Mouse (Mus musculus): ENCODE measurements at regions not wholly inside any gene's neighbourhood (a gene's known extent, or its start where the extent isn't known, plus 50 kb on each side); places are given as distances from the start of the nearest gene placed in this dataset.

- H3K4me3 ChIP-seq, result no peak overlapping the region
- H3K4me1 ChIP-seq, result no peaks in the 10 kb centered on the region
- no peak for ATAC-seq (ENCODE audit: borderline replicate concordance, extremely low read depth, low FRiP score, low TSS enrichment)
- no peaks in the 10 kb centered on the region for H3K36me3 ChIP-seq
- H3K27me3 ChIP-seq, result no peaks in the 10 kb centered on the region
- 39% methylated on average over 4 of the region's 4 CpGs for WGBS
- no peak overlapping the region for H3K4me2 ChIP-seq
- no peak overlapping the region for H3K27ac ChIP-seq
- no peak overlapping the region for H3K9ac ChIP-seq
- no peaks in the 10 kb centered on the region for H3K9me3 ChIP-seq
These were observed 195.5 kb upstream of the Sp8 start for GRCm38 (mm10) chr12:118650483-118651160.

- Histone ChIP-seq H3K4me2 (no peak overlapping the region), H3K4me1 (no peaks in the 10 kb centered on the region), H3K9ac (no peak overlapping the region), H3K9me3 (no peaks in the 10 kb centered on the region), H3K36me3 (no peaks in the 10 kb centered on the region), H3K27ac (no peak overlapping the region), H3K27me3 (no peaks in the 10 kb centered on the region), H3K4me3 (no peak overlapping the region)
- no peak for ATAC-seq (ENCODE audit: borderline replicate concordance, extremely low read depth, low FRiP score, low TSS enrichment)
- WGBS, result 85% methylated on average over 3 of the region's 3 CpGs
These were observed 196.7 kb upstream of the Sp8 start for GRCm38 (mm10) chr12:118649323-118649973.

- H3K4me1 ChIP-seq, result no peaks in the 10 kb centered on the region
- no peaks in the 10 kb centered on the region for H3K36me3 ChIP-seq
These were observed 197.5 kb upstream of the Sp8 start for GRCm38 (mm10) chr12:118648673-118649072.

GRCm38 (mm10) chr12:118647270-118648042, 198.7 kb upstream of the Sp8 start:
- Histone ChIP-seq H3K4me1 (no peaks in the 10 kb centered on the region), H3K9ac (no peak overlapping the region), H3K36me3 (no peaks in the 10 kb centered on the region), H3K4me3 (no peak overlapping the region), H3K27me3 (no peaks in the 10 kb centered on the region), H3K27ac (no peak overlapping the region), H3K4me2 (no peak overlapping the region), H3K9me3 (no peaks in the 10 kb centered on the region)
- 51% methylated on average over 12 of the region's 12 CpGs for WGBS
- no peak for ATAC-seq (ENCODE audit: borderline replicate concordance, extremely low read depth, low FRiP score, low TSS enrichment)

More at GRCm38 (mm10) chr12:118648673-118649072, 197.5 kb upstream of the Sp8 start:
- Histone ChIP-seq H3K9me3 (no peaks in the 10 kb centered on the region), H3K4me2 (no peak overlapping the region), H3K27ac (no peak overlapping the region), H3K4me3 (no peak overlapping the region), H3K9ac (no peak overlapping the region), H3K27me3 (no peaks in the 10 kb centered on the region)
- ATAC-seq (ENCODE audit: borderline replicate concordance, extremely low read depth, low FRiP score, low TSS enrichment), result no peak

GRCm38 (mm10) chr12:118640925-118641324, 205.2 kb upstream of the Sp8 start:
- Histone ChIP-seq H3K9ac (no peak overlapping the region), H3K27me3 (no peaks in the 10 kb centered on the region), H3K27ac (no peak overlapping the region), H3K36me3 (no peaks in the 10 kb centered on the region), H3K4me1 (no peaks in the 10 kb centered on the region), H3K9me3 (no peaks in the 10 kb centered on the region), H3K4me3 (no peak overlapping the region), H3K4me2 (no peak overlapping the region)
- no peak for ATAC-seq (ENCODE audit: borderline replicate concordance, extremely low read depth, low FRiP score, low TSS enrichment)
- WGBS, result 63% methylated on average over 3 of the region's 3 CpGs

GRCm38 (mm10) chr12:118637214-118637613, 208.9 kb upstream of the Sp8 start:
- 41% methylated on average over 4 of the region's 4 CpGs for WGBS
- Histone ChIP-seq H3K4me1 (no peaks in the 10 kb centered on the region), H3K9ac (no peak overlapping the region), H3K4me2 (no peak overlapping the region), H3K27me3 (no peaks in the 10 kb centered on the region), H3K27ac (no peak overlapping the region), H3K9me3 (no peaks in the 10 kb centered on the region), H3K4me3 (no peak overlapping the region), H3K36me3 (no peaks in the 10 kb centered on the region)
- ATAC-seq (ENCODE audit: borderline replicate concordance, extremely low read depth, low FRiP score, low TSS enrichment), result no peak

GRCm38 (mm10) chr12:118635456-118635855, 210.7 kb upstream of the Sp8 start:
- Histone ChIP-seq H3K4me1 (no peaks in the 10 kb centered on the region), H3K4me2 (no peak overlapping the region), H3K27ac (no peak overlapping the region), H3K4me3 (no peak overlapping the region), H3K36me3 (no peaks in the 10 kb centered on the region), H3K9ac (no peak overlapping the region), H3K27me3 (no peaks in the 10 kb centered on the region), H3K9me3 (no peaks in the 10 kb centered on the region)
- no peak for ATAC-seq (ENCODE audit: borderline replicate concordance, extremely low read depth, low FRiP score, low TSS enrichment)
- 49% methylated on average over 1 of the region's 1 CpGs for WGBS

- Histone ChIP-seq H3K36me3 (no peaks in the 10 kb centered on the region), H3K9ac (no peak overlapping the region), H3K27ac (no peak overlapping the region), H3K4me3 (no peak overlapping the region), H3K27me3 (no peaks in the 10 kb centered on the region), H3K9me3 (no peaks in the 10 kb centered on the region), H3K4me2 (no peak overlapping the region), H3K4me1 (no peaks in the 10 kb centered on the region)
- no peak for ATAC-seq (ENCODE audit: borderline replicate concordance, extremely low read depth, low FRiP score, low TSS enrichment)
- WGBS, result 24% methylated on average over 1 of the region's 1 CpGs
These were observed 215.8 kb upstream of the Sp8 start for GRCm38 (mm10) chr12:118630373-118630772.

- WGBS, result 74% methylated on average over 1 of the region's 1 CpGs
- no peak for ATAC-seq (ENCODE audit: borderline replicate concordance, extremely low read depth, low FRiP score, low TSS enrichment)
These were observed 224.2 kb upstream of the Sp8 start for GRCm38 (mm10) chr12:118621697-118622485.

GRCm38 (mm10) chr12:118620847-118621636, 225.1 kb upstream of the Sp8 start:
- no peaks in the 10 kb centered on the region for H3K36me3 ChIP-seq
- 32% methylated on average over 5 of the region's 5 CpGs for WGBS
- no peak for ATAC-seq (ENCODE audit: borderline replicate concordance, extremely low read depth, low FRiP score, low TSS enrichment)
- H3K4me2 ChIP-seq, result no peak overlapping the region
- no peaks in the 10 kb centered on the region for H3K9me3 ChIP-seq
- no peak overlapping the region for H3K9ac ChIP-seq
- peaks cover 5% of the 10 kb centered on the region; the same call in 1 of the 2 replicates for H3K4me1 ChIP-seq
- H3K27me3 ChIP-seq, result no peaks in the 10 kb centered on the region
- no peak overlapping the region for H3K4me3 ChIP-seq
- H3K27ac ChIP-seq, result no peak overlapping the region

More at GRCm38 (mm10) chr12:118621697-118622485, 224.2 kb upstream of the Sp8 start:
- H3K9me3 ChIP-seq, result no peaks in the 10 kb centered on the region
- no peak overlapping the region for H3K4me2 ChIP-seq
- no peak overlapping the region for H3K9ac ChIP-seq
- H3K27ac ChIP-seq, result no peak overlapping the region
- peaks cover 5% of the 10 kb centered on the region; the same call in 1 of the 2 replicates for H3K4me1 ChIP-seq
- no peaks in the 10 kb centered on the region for H3K36me3 ChIP-seq
- no peak overlapping the region for H3K4me3 ChIP-seq
- H3K27me3 ChIP-seq, result no peaks in the 10 kb centered on the region

GRCm38 (mm10) chr12:118597015-118597414, 249.1 kb upstream of the Sp8 start:
- WGBS, result 50% methylated on average over 4 of the region's 4 CpGs
- Histone ChIP-seq H3K4me2 (no peak overlapping the region), H3K27ac (no peak overlapping the region), H3K36me3 (no peaks in the 10 kb centered on the region), H3K4me1 (0 out of 2 replicates have a peak, but pooled peaks cover 2% of the 10 kb centered on the region), H3K9me3 (no peaks in the 10 kb centered on the region), H3K27me3 (no peaks in the 10 kb centered on the region), H3K9ac (no peak overlapping the region), H3K4me3 (no peak overlapping the region)
- ATAC-seq (ENCODE audit: borderline replicate concordance, extremely low read depth, low FRiP score, low TSS enrichment), result peak; percentile 83; the same call in 1 of the 2 replicates

All from lung, embryonic 15.5 days (tissue).